Mouse (Mus musculus) small intestine, adult 2 months (tissue): ENCODE data around the gene Cd28. TPM values are rescaled to one million over a fixed set of nuclear protein-coding genes. Genes with fewer than 3 reads are reported as not detected.

ENCODE experiments used
- H3K27ac ChIP-seq: fragments of 200-500 bp; 2 replicates; pipeline ENCODE4 v1.5.1; 2012; ENCODE audit warnings: low read depth, low read length, control low read depth, inconsistent platforms; ENCODE audit not compliant: insufficient read depth
- H3K27me3 ChIP-seq: fragments of 200-500 bp; 2 replicates; pipeline ENCODE4 v1.6.1; 2012; ENCODE audit warnings: mild to moderate bottlenecking, moderate library complexity, low read length, inconsistent platforms; ENCODE audit not compliant: control insufficient read depth, insufficient read depth
- H3K36me3 ChIP-seq: fragments of 200-500 bp; 2 replicates; pipeline ENCODE4 v1.6.1; 2012; ENCODE audit warnings: mild to moderate bottlenecking, low read length, control low read depth, inconsistent platforms; ENCODE audit not compliant: control insufficient read depth, insufficient read depth
- H3K4me1 ChIP-seq: fragments of 200-500 bp; 2 replicates; pipeline ENCODE4 v1.6.1; 2012; ENCODE audit warnings: low read length, inconsistent platforms, mixed read lengths; ENCODE audit not compliant: control insufficient read depth, insufficient read depth, insufficient read length
- H3K4me3 ChIP-seq: fragments of 200-500 bp; 2 replicates; pipeline ENCODE4 v1.5.1; 2012; ENCODE audit warnings: low read depth, mild to moderate bottlenecking, control low read depth, inconsistent platforms, low read length, moderate library complexity
- CTCF ChIP-seq: fragments of 200-500 bp; IDR thresholded peaks from 2 replicates; pipeline ENCODE4 v1.5.1; 2012; ENCODE audit warnings: low read depth, mild to moderate bottlenecking, control low read depth, inconsistent platforms, low read length, moderate library complexity, mixed read lengths; ENCODE audit not compliant: insufficient replicate concordance, insufficient read length; ENCODE audit errors: extremely low read depth
- POLR2A ChIP-seq: fragments of 200-500 bp; IDR thresholded peaks from 2 replicates; pipeline ENCODE4 v1.6.1; 2012; ENCODE audit warnings: low read depth, mild to moderate bottlenecking, control low read depth, inconsistent platforms, low read length, moderate library complexity
- WGBS: fragments of 180-500 bp; shearing (Covaris S2); methylation state at CpG from one replicate; pipeline ENCODE4 v1.1.7; 2018; 5-methylcytosine and 5-hydroxymethylcytosine counted together
- polyA plus RNA-seq: library from polyadenylated mRNA; depleted of rRNA; stranded (reverse); fragments of >200 nt; gene quantifications from 2 replicates; pipeline ENCODE4 v1.2.3, GENCODE M21; 2012; rRNA removed

The Cd28 gene
- 0.14 and 0.65 TPM in 2 replicates for polyA plus RNA-seq

DNA sequence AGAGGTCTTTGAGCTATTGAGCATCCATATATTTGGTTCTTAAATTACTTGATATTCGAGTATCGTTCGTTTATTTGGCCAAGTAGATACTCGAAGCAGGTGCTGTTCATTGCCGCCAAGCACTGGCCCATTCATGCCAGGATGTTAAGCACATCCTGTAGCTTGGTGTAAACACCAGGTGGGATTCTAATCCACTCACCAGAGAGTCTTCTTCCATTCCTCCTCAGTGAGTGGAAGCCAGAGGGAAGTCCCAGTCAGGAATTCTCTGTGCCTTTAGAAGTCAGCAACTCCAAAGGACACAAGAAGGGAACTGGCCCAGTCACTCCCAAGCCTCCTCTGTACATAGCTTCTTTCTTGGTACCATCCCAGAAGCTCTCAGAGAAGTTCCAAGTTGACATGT is at the start of gene Cd28:
Gene Cd28 (plus strand): TSS at position 234 of the 400 bp plus-strand sequence.
- Histone ChIP-seq H3K27ac (no peak within 1 kb of the TSS), H3K4me3 (no peak within 1 kb of the TSS), H3K4me1 (no peaks in the 10 kb centered on the region), H3K36me3 (no peaks in the 10 kb centered on the region), H3K27me3 (no peaks in the 10 kb centered on the region)
- WGBS: 78% methylated on average over 5 of the region's 5 CpGs
- TF ChIP-seq POLR2A (no peak), CTCF (no peak)

DNA sequence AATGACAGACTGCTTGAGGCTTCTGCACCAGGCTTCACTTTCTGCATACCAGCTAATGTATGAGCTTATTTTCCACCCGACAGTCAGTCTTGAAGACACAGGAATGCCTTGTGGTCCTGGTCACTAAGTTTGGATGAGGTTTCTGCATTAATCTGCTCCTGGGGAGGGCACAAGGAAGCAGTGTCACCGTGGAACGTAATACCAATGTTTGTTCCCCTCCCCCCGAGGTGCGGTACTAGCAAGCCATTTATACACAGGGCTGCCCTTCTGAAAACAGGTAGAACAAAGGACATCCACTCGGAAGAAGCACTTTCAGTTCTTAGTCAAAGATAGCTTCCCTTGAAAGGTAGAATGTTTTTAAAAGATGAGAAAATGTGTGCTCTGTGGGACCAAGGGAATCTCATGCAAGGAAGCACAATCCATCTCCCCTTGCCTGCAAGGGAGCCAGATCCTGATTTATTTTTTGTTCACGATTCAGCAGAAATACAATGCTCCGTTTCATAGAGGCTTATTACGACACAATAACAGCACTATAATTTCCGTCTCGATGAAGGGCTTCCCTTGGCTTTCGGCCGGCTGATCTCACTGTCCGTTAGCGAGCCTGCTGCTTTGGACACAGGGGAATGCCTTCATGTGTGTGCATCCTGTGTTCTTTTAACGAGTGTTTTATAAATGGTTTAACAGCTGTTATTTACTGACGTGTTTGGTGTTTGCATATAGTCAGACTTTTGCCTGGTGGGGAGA is 48.6 kb upstream of the Cd28 start:
- Histone ChIP-seq H3K4me1 (peaks cover 6% of the 10 kb centered on the region; the same call in 1 of the 2 replicates), H3K27me3 (no peaks in the 10 kb centered on the region), H3K27ac (peak overlapping the region; percentile 95), H3K4me3 (peak overlapping the region; percentile 22), H3K36me3 (no peaks in the 10 kb centered on the region)
- 18% methylated on average over 17 of the region's 17 CpGs for WGBS
- TF ChIP-seq CTCF (no peak), POLR2A (no peak)

DNA sequence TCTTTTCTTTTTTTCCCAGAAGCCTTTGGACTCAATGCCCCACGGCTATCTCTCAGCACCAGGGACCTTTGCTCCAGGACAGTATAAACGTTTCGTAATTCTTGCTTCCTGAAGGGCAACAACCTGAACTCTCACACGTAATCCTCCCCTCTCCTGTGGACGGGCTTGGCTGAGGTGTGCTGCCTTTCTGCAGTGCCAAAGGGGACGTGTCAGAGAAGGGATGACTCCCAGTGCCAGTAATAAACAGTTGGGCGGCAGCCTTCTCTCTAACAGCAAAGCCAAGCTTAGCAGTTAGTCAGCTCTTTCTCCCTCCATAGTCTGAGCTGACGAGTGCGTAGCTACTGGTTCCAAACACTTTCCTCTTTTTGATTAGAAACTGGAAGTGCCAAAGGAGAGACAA is 47.6 kb upstream of the Cd28 start:
- Histone ChIP-seq H3K36me3 (no peaks in the 10 kb centered on the region), H3K27me3 (no peaks in the 10 kb centered on the region), H3K27ac (peak overlapping the region; percentile 93), H3K4me1 (peaks cover 6% of the 10 kb centered on the region; the same call in 1 of the 2 replicates), H3K4me3 (no peak overlapping the region)
- TF ChIP-seq POLR2A: 0 out of 2 replicates have a peak, but pooled peaks have one; percentile 27
- TF ChIP-seq CTCF: no peak
- WGBS: 25% methylated on average over 9 of the region's 9 CpGs

DNA sequence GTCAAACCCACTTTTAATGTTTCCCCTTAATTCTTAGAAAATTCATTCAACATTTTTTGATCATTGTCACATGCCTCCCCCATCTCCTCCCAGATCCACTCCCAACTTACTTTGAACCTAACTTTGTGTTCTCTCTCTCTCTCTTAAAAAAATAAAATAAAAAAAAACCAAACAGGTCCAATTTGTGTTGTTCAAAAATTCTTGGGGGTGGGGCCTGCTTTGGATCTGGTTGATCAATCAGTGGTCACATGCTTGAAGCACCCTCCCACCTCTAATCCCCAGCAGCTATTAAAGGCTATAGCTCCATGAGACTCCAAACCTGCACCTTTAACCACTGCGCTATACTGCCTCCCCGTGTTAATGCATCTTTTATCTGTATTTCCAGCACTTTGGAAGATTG is 46.9 kb upstream of the Cd28 start:
- H3K4me3 ChIP-seq: no peak overlapping the region
- 64% methylated on average over 2 of the region's 2 CpGs for WGBS
- H3K27me3 ChIP-seq: no peaks in the 10 kb centered on the region
- H3K27ac ChIP-seq: peak overlapping the region; percentile 93
- peaks cover 6% of the 10 kb centered on the region; the same call in 1 of the 2 replicates for H3K4me1 ChIP-seq
- no peaks in the 10 kb centered on the region for H3K36me3 ChIP-seq
- TF ChIP-seq POLR2A (no peak), CTCF (no peak)

DNA sequence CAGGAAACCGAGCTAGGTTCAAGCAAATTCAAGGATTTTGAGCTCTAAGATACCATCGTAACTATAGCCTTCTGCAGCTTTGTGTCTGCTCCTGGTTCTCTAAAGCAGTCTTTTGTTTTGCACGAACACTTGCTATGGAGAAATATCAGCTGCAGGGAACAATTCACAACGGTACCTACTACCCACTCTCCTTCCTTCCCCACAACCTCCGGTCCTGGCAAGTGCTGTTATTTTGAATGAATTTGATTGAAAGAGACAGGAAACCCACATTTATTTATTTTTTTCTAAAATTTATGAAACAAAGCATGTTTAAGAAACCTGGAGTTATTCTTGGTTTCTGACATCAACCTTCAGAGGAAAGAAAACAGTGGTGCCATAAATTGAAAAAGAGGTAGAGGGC is 46.4 kb upstream of the Cd28 start:
- TF ChIP-seq POLR2A (no peak), CTCF (no peak)
- H3K4me1 ChIP-seq: peaks cover 6% of the 10 kb centered on the region; the same call in 1 of the 2 replicates
- no peak overlapping the region for H3K27ac ChIP-seq
- no peaks in the 10 kb centered on the region for H3K27me3 ChIP-seq
- H3K36me3 ChIP-seq: no peaks in the 10 kb centered on the region
- 77% methylated on average over 5 of the region's 5 CpGs for WGBS
- no peak overlapping the region for H3K4me3 ChIP-seq

DNA sequence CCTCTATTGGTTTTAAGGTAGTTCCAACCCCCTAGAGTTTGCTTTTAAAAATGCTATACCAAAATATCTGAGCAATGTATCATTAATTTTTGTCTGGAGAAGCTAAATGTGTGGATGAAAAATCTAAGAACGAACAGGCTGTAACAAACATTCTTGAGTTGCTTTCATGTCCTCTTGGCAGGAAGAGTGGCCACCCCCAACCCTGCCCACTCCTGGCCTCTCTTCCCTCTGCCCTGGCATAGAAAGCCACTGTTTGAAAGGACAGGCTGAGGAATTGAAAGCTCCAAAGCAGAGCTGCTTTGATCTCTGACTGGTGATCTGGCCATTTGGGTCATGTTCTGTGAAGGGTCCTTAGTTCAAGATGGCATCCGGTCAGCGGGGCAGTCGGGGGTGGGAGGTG is 32.8 kb upstream of the Cd28 start:
- TF ChIP-seq POLR2A: no peak
- TF ChIP-seq CTCF: no peak
- no peaks in the 10 kb centered on the region for H3K36me3 ChIP-seq
- 89% methylated on average over 4 of the region's 4 CpGs for WGBS
- H3K27me3 ChIP-seq: no peaks in the 10 kb centered on the region
- H3K4me1 ChIP-seq: no peaks in the 10 kb centered on the region
- no peak overlapping the region for H3K4me3 ChIP-seq
- H3K27ac ChIP-seq: no peak overlapping the region

DNA sequence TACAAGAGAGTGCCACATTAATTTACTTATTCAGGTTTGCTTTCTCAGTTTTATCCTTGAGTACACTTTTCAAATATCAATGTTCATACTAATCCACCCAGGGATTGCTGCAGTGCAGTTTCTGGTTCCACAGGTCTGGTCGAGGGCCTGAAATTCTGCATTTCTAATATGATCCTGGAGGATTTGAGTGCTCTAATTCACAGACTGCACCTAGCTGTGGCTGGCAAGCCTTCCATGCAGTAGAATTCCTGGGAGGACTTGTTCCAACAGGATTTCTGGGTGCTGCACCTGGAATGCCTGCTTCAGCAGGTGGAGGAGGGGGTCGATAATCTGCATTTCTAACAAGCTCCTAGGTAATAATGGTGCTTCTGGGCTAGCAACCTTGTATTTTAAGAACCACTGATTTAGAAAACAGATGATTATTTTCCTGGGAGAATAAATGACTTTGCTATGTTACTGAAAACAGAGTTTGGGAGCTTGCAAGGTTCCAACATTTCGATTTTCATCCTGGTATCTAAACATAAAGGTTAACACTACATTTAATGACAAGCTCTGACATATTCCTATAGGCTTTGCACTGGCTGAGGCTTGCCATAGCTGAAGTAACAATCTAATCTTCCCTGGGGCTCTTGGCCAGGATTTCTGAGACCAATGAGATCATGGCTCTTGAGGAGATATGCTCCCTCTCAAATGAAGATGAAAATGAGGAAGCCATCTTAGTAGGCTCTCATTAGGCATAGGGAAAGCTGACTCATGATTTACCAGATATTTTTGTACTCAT is 20.3 kb upstream of the Cd28 start:
- H3K4me1 ChIP-seq: peaks cover 3% of the 10 kb centered on the region; the same call in 1 of the 2 replicates
- no peak overlapping the region for H3K27ac ChIP-seq
- H3K36me3 ChIP-seq: no peaks in the 10 kb centered on the region
- H3K4me3 ChIP-seq: no peak overlapping the region
- TF ChIP-seq POLR2A (no peak), CTCF (no peak)
- H3K27me3 ChIP-seq: no peaks in the 10 kb centered on the region
- 84% methylated on average over 3 of the region's 3 CpGs for WGBS
